Mouse (Mus musculus): ENCODE measurements around the gene Lsm12.

The Lsm12 gene

GRCm38 (mm10) chr11:102117386-102117785, 67.7 kb downstream of the Lsm12 start:
- no peak for DNase-seq (ENCODE audit: extremely low spot score, low spot score)

- no peak for DNase-seq (ENCODE audit: extremely low spot score, low spot score)
These were observed 68.9 kb downstream of the Lsm12 start for GRCm38 (mm10) chr11:102116241-102116640.
